Mouse (Mus musculus): ENCODE data around the gene Stx8.

Stx8 gene

DNA sequence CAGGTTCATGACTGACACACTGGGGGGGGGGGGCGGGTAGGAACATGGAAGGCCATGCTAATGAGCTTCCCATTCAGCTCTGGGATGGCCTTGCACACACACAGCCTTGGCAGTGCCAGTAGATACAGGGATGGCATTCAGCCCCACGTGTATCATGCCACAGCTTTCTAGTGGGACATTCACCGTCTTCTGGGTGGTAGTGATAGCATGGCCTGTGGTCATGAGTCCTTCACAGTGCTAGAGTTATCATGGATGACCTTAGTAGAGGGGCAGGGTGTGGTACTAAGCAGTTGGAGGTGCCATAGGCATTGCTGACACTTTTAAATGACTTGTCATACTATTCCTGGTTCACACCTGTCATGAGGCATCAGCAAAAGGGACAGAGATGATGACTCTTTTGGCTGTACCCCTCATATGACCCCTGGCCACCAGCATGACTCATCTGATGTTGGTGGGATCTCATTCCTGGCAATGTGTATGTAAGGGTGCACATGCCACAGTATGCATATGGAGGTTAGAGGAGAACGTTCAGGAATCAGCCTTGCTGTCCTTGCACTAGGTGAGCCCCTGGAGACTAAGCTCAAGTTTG, 69.4 kb downstream of the Stx8 start:
- no peak for DNase-seq (ENCODE audit: low spot score in 2 of 2)

- no peak for DNase-seq (ENCODE audit: low spot score in 2 of 2)
Observed at GRCm38 (mm10) chr11:68036133-68036959, 70.4 kb downstream of the Stx8 start.

DNA sequence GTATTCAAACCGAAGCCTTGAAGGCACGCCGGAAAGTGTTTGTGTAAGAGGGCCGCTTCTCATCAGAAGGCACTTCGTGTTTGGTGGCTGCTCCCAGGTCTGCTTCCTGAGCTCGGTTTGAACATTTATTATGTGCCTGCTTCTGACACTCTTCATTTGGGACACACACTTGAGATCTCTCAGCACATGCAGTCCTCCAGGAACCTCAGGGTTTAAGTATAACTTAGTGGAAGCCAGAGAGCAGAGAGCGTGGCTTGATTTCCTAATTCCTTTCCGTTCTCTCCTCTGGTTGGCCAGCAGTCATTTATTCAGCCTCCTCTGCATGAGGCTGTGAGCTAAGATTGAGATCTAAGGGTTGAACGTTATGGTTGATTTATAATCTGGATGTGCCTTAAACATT, 71.1 kb downstream of the Stx8 start:
- DNase-seq (ENCODE audit: low spot score in 2 of 2), result no peak

DNA sequence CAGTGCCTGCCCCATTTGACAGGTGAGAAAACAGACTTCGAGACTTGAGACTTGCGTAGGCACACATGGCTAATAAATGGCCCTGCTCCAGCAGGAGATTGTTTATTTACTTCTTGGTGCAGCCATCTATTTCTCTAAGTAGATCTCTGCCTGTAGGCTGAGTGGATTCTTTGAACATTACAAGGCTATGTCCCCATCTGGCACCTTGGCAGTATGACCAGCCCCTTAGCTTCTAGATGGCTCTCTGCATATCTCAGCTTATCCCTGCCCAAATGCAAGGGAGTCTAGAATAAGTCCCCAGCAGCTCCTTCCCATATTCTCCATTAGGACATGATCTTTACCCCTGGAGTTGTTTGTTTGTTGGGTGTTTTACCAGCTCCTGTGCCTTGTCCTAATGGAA, 72.1 kb downstream of the Stx8 start:
- DNase-seq (ENCODE audit: low spot score in 2 of 2), result no peak

- no peak for DNase-seq (ENCODE audit: low spot score in 2 of 2)
Observed at GRCm38 (mm10) chr11:68044181-68044580, 78.2 kb downstream of the Stx8 start.

DNA sequence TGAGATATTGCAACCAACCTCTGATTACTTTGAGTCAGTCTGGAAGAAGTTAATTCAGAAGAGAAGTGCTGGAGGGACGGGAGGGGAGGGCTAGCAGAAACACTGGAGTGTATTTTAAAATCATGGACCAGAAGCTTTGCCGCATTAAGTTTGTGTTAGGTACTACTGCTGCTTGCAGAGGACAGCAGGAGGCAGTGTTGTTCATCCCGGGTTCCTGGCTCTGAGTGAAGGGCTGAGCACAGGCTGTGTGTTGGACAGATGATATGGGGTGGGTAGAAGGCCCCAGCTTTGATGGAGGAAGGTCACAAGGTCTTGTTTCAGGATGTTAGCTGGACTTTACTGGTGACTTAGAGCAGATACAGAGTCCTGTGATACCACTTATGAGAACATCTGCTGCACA, 80.9 kb downstream of the Stx8 start:
- no peak for DNase-seq (ENCODE audit: low spot score in 2 of 2)

DNA sequence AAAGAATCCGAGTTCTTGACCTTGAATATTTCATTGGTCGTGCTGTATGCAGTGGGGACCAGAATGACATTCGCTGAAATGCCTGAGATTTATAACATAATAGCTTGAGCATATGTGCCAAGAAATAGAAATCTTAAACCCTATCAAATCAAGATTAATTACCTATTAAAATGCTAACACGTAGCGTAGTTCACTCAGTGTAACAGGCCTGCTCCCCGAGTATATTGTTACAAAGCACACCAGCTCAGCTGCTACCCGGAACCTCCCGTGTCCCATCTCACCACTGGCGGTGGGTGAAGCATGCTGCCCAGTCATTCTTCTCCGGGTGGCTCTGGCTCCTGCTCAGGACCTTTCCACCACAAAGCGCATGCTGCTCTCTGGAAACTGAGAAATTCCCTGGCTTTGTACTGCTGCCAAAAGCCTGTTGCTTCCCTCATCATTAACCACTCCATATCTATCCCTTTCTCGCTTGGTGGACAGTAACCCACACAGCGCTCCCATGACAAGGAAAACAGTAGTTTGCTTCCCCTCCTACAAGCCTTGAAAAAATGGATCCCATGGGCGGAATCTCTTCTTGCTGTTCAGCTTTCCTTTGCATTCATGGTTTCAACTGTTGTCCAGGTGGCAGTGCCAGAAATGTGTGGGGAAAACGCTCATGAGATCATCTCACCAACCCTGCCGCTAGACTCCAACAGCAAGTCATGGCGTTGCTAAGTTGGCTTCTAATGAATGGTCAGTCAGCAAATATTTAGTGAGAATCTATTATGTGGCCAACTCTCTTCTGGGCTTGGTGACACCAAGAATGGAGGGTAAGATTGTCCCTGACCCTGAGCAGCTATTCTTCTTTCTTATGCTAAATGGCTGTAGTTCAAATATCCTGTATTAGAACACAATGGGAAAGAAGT, 83.5 kb downstream of the Stx8 start:
- peak in 1 of 2 experiments; percentile 22 for DNase-seq (ENCODE audit: low spot score in 2 of 2)

DNA sequence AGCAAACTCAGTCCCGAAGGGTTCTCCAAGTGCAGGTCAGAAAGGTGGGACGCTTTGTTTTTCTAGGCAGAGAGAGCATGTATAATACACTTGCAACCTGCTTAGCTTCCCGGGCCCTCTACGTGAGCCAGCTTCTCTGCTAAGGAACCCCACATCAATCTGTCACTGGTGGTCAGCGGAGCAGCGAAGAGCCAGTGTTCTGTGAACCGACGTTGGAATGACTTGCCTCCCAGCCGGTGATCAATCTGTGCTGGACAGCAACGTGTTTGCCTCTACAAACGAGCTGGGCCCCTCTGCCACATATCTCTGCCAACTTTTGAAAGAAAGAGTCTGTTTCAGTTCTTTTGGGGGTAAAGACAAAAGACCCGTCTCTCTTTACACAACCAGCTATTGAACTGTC, 84.7 kb downstream of the Stx8 start:
- DNase-seq (ENCODE audit: low spot score in 2 of 2), result peak in 1 of 2 experiments; percentile 24

DNA sequence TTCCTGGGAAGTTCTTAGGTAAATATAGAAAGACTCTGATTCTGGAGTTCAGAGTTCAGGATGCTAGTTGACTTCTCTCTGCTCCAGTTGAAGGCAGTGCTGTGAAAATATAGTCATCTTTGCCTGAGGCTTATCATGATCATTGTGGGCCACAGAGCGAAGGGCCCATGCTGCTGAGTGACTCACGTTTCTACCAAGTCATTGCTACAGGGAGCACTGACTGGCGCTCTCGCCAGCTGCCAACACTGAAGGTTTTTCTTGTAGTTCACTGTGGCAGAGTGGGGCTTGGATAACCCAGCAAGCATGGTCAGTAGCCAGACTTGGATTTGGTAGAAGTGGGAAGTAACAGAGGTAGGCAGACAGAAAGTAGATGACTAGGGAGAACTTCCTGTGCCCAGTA, 85.3 kb downstream of the Stx8 start:
- DNase-seq (ENCODE audit: low spot score in 2 of 2), result no peak

DNA sequence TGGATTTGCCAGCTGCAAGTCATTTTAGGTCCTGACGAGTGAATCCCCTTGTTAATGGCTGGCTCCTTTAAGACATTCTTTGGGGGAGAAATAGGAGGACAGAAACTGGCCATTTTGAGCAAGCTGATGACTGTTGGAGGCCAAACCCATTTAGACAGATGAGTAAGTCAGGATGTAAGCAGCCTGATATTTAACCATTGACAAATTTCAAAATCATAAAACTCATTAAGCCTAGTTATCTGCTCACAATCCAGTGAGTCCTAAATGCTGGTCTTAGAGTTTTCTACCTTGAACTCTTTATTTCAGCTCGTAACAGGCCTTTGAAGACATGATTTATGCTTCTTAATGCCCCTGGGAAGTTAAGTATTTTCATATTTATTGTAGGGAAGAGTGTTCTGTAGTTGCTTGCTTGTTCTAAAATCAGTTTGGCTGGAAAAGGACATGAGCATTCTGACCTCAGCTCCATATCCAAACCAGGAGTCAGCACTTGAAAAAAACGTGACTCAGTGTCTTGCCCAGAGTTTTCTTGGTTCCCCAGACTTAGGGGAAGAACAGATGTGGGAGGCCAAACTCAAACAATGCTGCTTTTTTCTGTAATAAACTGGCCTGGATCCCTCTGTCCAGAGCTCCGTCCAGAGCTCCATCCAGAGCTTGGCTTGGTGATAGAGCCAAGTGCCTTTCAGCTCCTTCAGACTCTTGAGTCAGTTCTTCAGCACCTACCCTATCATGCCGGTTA, 92.6 kb downstream of the Stx8 start:
- no peak for DNase-seq (ENCODE audit: low spot score in 2 of 2)

DNA sequence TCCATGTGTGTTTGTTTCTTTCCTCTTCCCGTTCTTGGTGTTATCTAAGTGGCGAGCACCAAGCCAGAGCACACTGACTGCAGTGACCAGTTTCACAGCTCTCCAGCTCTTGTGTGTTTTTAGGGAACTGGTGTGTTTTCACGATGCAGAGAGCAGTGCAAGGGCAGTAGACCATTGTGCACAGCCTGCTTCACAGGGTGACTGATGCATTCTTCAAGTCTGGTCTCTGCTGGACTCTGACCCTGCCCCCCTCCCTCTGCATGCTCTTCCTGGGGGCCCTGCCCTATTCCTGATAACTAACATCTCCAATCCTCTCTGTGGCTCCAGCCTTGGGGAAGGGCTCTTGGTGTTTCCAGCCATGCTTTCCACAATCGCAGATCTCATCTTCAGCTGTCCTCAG, 94.7 kb downstream of the Stx8 start:
- DNase-seq (ENCODE audit: low spot score in 2 of 2), result no peak

GRCm38 (mm10) chr11:68062116-68062515, 96.1 kb downstream of the Stx8 start:
- DNase-seq (ENCODE audit: low spot score in 2 of 2), result no peak

GRCm38 (mm10) chr11:68067806-68068205, 101.8 kb downstream of the Stx8 start:
- DNase-seq (ENCODE audit: low spot score in 2 of 2), result no peak

DNA sequence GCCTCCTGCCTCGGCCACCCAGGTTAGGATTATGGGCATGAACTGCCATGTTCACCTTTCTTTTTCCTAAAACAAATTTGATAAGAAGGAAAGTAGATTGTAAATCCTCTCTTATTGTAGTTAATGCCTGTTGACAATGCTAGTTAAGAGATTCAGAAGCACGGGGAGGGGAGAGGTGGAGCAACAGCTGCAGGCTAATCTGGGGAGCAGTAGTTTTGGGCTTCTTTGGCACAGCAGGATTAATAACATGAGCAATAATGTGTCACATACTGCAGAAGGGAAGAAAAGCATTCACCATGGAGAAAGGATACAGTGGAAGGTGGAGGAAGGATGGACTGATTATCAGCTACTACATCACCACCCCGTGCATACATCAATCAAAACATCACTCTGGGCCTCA, 104.1 kb downstream of the Stx8 start:
- no peak for DNase-seq (ENCODE audit: low spot score in 2 of 2)

DNA sequence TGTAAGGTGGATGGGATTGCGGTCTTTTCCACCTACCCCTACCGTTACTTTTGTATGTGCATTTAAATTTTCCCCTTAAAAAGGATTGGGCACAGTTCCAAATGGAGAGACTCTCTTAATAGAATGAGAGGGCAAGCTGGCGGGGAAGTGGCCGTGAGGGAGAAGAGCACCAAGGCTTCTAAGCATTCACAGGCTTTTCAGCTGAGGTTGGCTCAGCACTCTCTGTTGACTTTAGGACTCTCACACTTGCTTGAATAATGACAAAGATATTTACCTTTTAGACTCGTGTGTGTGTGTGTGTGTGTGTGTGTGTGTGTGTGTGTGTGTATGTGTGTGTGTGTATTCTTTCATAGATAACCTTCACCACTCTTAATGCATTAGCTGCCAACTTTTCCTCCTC, 105.8 kb downstream of the Stx8 start:
- no peak for DNase-seq (ENCODE audit: low spot score in 2 of 2)

GRCm38 (mm10) chr11:68072597-68073210, 106.7 kb downstream of the Stx8 start:
- DNase-seq (ENCODE audit: low spot score in 2 of 2), result no peak

- DNase-seq (ENCODE audit: low spot score in 2 of 2), result no peak
Observed at GRCm38 (mm10) chr11:68074686-68075085, 108.7 kb downstream of the Stx8 start.

- no peak for DNase-seq (ENCODE audit: low spot score in 2 of 2)
Observed at GRCm38 (mm10) chr11:68075331-68075730, 109.3 kb downstream of the Stx8 start.

GRCm38 (mm10) chr11:68079756-68080155, 113.8 kb downstream of the Stx8 start:
- DNase-seq (ENCODE audit: low spot score in 2 of 2), result no peak

- no peak for DNase-seq (ENCODE audit: low spot score in 2 of 2)
Observed at GRCm38 (mm10) chr11:68080999-68081398, 115.0 kb downstream of the Stx8 start.

- DNase-seq (ENCODE audit: low spot score in 2 of 2), result no peak
Observed at GRCm38 (mm10) chr11:68082756-68083155, 116.8 kb downstream of the Stx8 start.

Data from cerebellum, postnatal 4 days (tissue).